Mouse (Mus musculus): ENCODE results near the gene Sntb2.
"Not testable (repeated sequence)": the region's sequence is repeated elsewhere in the genome, so short reads cannot be mapped to it uniquely, and the experiment has no call there.

Sntb2 gene

GRCm38 (mm10) chr8:106972538-106973264 is 37.2 kb downstream of the Sntb2 start:
- DNase-seq (ENCODE audit: low spot score), result no peak

GRCm38 (mm10) chr8:106973526-106973925 is 38.0 kb downstream of the Sntb2 start:
- DNase-seq (ENCODE audit: low spot score), result not testable (repeated sequence)

GRCm38 (mm10) chr8:106974754-106975153 is 39.2 kb downstream of the Sntb2 start:
- no peak for DNase-seq (ENCODE audit: low spot score)

- DNase-seq (ENCODE audit: low spot score), result no peak
Observed at GRCm38 (mm10) chr8:106975764-106976163, 40.2 kb downstream of the Sntb2 start.

- no peak for DNase-seq (ENCODE audit: low spot score)
Observed at GRCm38 (mm10) chr8:106976436-106976835, 40.9 kb downstream of the Sntb2 start.

- DNase-seq (ENCODE audit: low spot score), result no peak
Observed at GRCm38 (mm10) chr8:106978755-106979251, 43.3 kb downstream of the Sntb2 start.

- no peak for DNase-seq (ENCODE audit: low spot score)
Observed at GRCm38 (mm10) chr8:106985404-106985821, 49.9 kb downstream of the Sntb2 start.

GRCm38 (mm10) chr8:106985951-106986350 is 50.4 kb downstream of the Sntb2 start:
- DNase-seq (ENCODE audit: low spot score), result no peak

- DNase-seq (ENCODE audit: low spot score), result no peak
Observed at GRCm38 (mm10) chr8:106987557-106987956, 52.0 kb downstream of the Sntb2 start.

- DNase-seq (ENCODE audit: low spot score), result no peak
Observed at GRCm38 (mm10) chr8:106991393-106991792, 55.8 kb downstream of the Sntb2 start.

GRCm38 (mm10) chr8:106996339-106996738 is 60.8 kb downstream of the Sntb2 start:
- not testable (repeated sequence) for DNase-seq (ENCODE audit: low spot score)

GRCm38 (mm10) chr8:106997416-106997815 is 61.9 kb downstream of the Sntb2 start:
- no peak for DNase-seq (ENCODE audit: low spot score)

GRCm38 (mm10) chr8:106999068-106999467 is 63.5 kb downstream of the Sntb2 start:
- no peak for DNase-seq (ENCODE audit: low spot score)

- peak; percentile 70 for DNase-seq (ENCODE audit: low spot score)
Observed at GRCm38 (mm10) chr8:107002532-107002931, 67.0 kb downstream of the Sntb2 start.

- no peak for DNase-seq (ENCODE audit: low spot score)
Observed at GRCm38 (mm10) chr8:107007795-107008194, 72.2 kb downstream of the Sntb2 start.

GRCm38 (mm10) chr8:107012666-107013065 is 77.1 kb downstream of the Sntb2 start:
- DNase-seq (ENCODE audit: low spot score), result no peak

GRCm38 (mm10) chr8:107014915-107015314 is 79.4 kb downstream of the Sntb2 start:
- DNase-seq (ENCODE audit: low spot score), result no peak

- no peak for DNase-seq (ENCODE audit: low spot score)
Observed at GRCm38 (mm10) chr8:107023479-107023878, 87.9 kb downstream of the Sntb2 start.

- no peak for DNase-seq (ENCODE audit: low spot score)
Observed at GRCm38 (mm10) chr8:107029310-107029709, 93.8 kb downstream of the Sntb2 start.

- DNase-seq (ENCODE audit: low spot score), result no peak
Observed at GRCm38 (mm10) chr8:107030058-107030457, 94.5 kb downstream of the Sntb2 start.

- peak; percentile 90 for DNase-seq (ENCODE audit: low spot score)
Observed at GRCm38 (mm10) chr8:107030650-107031576, 95.4 kb downstream of the Sntb2 start, which contains the start of gene Vps4a. Gene Vps4a (plus strand): TSS chr8:107031222.

GRCm38 (mm10) chr8:107031577-107032090 is 96.1 kb downstream of the Sntb2 start:
- DNase-seq (ENCODE audit: low spot score), result no peak
